Mouse (Mus musculus) MEL (cell line): ENCODE data around the gene Jade2.

Experiments used
- CHD2 ChIP-seq: IDR thresholded peaks from 2 replicates; pipeline ENCODE4 v1.6.1; 2011; ENCODE audit warnings: low read length, improper control_type of control experiment
- CTCF ChIP-seq, 3 experiments: IDR thresholded peaks in 2 of 3; conservative IDR thresholded peaks in 1 of 3; 2 replicates each; pipeline ENCODE4 v1.5.1; 2011 to 2012; ENCODE audit warnings: low read length in 3 of 3, low read depth in 2 of 3, mild to moderate bottlenecking in 2 of 3, improper control_type of control experiment in 1 of 3, inconsistent platforms in 1 of 3, mixed read lengths in 1 of 3, moderate library complexity in 1 of 3; ENCODE audit not compliant: control insufficient read depth in 1 of 3, insufficient read depth in 1 of 3, poor library complexity in 1 of 3, severe bottlenecking in 1 of 3
- EP300 ChIP-seq, 2 experiments: IDR thresholded peaks; 2 replicates each; pipeline ENCODE4 v1.6.1; 2011; ENCODE audit warnings: improper control_type of control experiment in 2 of 2, low read length in 2 of 2, low read depth in 1 of 2, mild to moderate bottlenecking in 1 of 2
- GATA1 ChIP-seq: IDR thresholded peaks from 2 replicates; pipeline ENCODE4 v1.6.1; 2011; ENCODE audit warnings: low read depth, low read length, improper control_type of control experiment
- JUND ChIP-seq: IDR thresholded peaks from 2 replicates; pipeline ENCODE4 v1.6.1; 2011; ENCODE audit warnings: low read depth, mild to moderate bottlenecking, improper control_type of control experiment, low read length
- POLR2A ChIP-seq, 2 experiments: IDR thresholded peaks; 2 replicates each; pipeline ENCODE4 v1.6.1; 2011 to 2012; ENCODE audit warnings: low read length in 2 of 2, mild to moderate bottlenecking in 2 of 2, control low read depth in 1 of 2, improper control_type of control experiment in 1 of 2, low read depth in 1 of 2, moderate library complexity in 1 of 2; ENCODE audit not compliant: control insufficient read depth in 1 of 2, insufficient read depth in 1 of 2, poor library complexity in 1 of 2
- TCF12 ChIP-seq: IDR thresholded peaks from 2 replicates; pipeline ENCODE4 v1.6.1; 2014; ENCODE audit warnings: low read depth, mild to moderate bottlenecking, inconsistent platforms, low read length, improper control_type of control experiment, moderate library complexity
- USF1 ChIP-seq: IDR thresholded peaks from 2 replicates; pipeline ENCODE4 v1.6.1; 2014; ENCODE audit warnings: low read depth, mild to moderate bottlenecking, inconsistent platforms, low read length, improper control_type of control experiment, moderate library complexity

GRCm38 (mm10) chr11:51873141-51873540 is 15.7 kb upstream of the Jade2 start:
- TF ChIP-seq CTCF (IDR thresholded peaks at IDR 0.05 in 2 of 3, conservative IDR thresholded peaks at IDR 0.05 in 1 of 3; ENCODE audit: control insufficient read depth in 1 of 3, insufficient read depth in 1 of 3, low read depth in 2 of 3, low read length in 3 of 3, poor library complexity in 1 of 3, severe bottlenecking in 1 of 3): no peak
- TF ChIP-seq GATA1: no peak
- TF ChIP-seq JUND: no peak
- TF ChIP-seq POLR2A (IDR thresholded peaks at IDR 0.05; ENCODE audit: control insufficient read depth in 1 of 2, insufficient read depth in 1 of 2, low read depth in 1 of 2, low read length in 2 of 2, poor library complexity in 1 of 2): no peak
- TF ChIP-seq CHD2: no peak
- TF ChIP-seq EP300 (IDR thresholded peaks at IDR 0.05; ENCODE audit: low read depth in 1 of 2, low read length in 2 of 2): no peak
- TF ChIP-seq TCF12: no peak
- TF ChIP-seq USF1: no peak
